Mouse (Mus musculus) c-Kit-positive CD71-positive TER-119-positive erythroid progenitor cells, embryonic 14.5 days (primary cell): ENCODE data around the gene Tmem170b.

Experiments used
- DNase-seq: peaks from one replicate; pipeline ENCODE4 v3.0.0-alpha.2; 2013; ENCODE audit warnings: low spot score

Tmem170b gene

DNA sequence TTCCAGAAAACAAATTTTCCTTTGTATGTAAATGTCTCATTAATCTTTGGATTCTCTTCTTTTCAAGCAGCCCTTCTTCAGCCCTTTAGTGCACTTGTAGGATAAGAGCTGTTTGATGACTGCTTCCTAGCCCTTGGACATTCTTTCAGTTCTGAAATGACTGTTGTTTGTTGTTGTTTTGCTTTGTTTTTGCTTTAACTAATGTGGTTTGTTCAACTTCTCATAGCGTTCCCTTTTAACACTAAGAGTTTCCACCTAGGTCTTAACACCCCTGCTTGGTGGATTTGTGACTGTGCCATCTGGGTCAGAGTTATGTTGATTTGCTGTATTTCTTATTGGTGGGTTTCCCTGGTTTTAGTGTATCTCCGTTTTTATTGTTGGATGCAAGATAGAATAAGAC lies 8.8 kb downstream of the Tmem170b start:
- DNase-seq: no peak

DNA sequence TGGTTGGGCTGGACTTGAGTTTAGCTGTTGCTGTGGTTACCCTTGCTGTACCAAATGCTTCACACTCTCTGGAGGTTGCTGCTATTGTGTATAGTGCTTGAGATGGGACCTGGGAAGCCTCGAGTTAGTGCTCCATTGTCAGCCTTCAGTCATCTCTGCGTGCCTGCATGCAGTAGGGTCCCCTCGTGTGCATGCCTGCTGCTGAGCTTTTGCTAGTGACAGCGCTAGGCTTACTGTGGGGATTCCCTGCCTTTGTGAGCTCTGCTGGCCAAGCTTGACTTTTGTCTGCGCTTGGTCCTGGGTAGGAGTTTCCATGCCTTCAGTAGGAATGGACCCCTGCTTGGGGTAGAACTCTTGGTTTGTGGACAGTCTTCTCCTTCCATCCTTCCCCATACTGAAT lies 9.3 kb downstream of the Tmem170b start:
- no peak for DNase-seq

DNA sequence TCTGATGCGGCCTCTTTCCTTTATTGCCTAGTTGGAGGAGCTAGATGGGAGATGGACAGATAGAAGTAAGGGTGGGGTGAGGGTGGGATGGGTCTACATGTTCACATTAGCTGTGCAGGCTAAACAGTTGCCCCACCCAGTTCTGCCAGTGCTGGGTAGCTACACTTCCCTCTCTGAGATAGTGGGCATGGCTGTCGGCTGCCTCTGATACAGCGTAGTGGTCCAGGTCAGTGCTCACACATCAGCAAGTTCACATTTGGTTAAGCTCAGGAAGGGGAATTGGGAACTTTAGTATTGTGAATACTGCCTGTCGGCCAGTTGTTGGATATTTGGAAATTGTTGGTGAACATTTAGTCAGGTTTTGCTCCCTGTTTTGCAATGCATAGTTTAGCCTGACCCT lies 13.8 kb downstream of the Tmem170b start:
- no peak for DNase-seq

DNA sequence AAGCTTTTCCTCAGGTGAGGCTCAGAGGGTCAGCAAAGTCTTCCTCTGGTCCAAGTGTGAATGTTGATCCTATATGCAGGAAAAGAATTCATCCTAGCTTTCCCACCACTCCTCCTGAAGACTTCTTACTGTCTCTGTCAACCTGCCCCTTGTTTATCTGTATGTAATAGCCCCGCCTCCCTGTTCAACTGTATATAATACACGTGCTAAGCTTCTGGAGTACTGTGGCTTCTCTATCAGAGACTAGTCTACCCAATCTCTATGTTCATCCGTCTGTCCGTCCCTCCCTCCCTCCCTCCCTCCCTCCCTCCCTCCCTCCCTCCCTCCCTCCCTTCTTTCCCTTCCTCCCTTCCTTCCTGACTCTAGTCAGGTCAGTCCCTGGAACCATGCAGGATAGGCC lies 14.4 kb downstream of the Tmem170b start:
- no peak for DNase-seq

DNA sequence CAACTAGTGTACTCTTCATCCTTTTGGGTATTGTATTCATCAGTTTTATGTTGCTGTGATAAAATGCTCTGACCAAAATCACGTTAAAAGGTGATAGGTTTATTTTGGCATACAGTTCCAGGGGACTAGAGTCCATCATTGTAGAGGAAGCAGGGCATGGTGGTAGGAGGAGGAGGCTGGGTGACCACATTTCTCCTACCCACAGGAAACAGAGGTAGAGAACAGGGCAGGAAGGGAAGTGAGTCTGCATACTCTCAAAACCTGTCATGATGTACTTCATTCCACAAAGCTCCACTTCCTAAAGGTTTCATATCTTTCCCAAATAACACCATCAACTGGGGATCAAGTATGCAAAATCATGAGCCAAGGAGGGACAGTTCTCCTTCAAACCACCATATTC lies 18.4 kb downstream of the Tmem170b start:
- no peak for DNase-seq

DNA sequence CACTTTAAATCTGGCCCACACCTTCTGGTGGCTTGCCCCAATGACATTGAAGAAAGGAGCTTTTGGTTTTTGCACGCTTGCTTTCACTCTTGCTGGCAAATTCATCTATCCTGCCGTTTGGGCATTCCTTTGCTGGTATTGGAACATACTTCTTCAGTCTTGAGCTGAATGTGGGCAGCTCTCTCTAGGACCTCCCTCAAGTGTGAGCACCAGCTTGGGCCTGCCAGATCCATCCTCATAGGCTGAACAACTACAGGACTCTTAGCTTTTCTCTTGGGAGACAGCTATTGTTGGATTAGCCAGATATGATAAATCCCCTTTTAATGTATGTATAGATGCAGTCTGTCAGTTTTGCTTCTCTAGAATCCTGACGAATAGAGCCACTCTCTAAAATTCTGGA lies 19.5 kb downstream of the Tmem170b start:
- DNase-seq: no peak

DNA sequence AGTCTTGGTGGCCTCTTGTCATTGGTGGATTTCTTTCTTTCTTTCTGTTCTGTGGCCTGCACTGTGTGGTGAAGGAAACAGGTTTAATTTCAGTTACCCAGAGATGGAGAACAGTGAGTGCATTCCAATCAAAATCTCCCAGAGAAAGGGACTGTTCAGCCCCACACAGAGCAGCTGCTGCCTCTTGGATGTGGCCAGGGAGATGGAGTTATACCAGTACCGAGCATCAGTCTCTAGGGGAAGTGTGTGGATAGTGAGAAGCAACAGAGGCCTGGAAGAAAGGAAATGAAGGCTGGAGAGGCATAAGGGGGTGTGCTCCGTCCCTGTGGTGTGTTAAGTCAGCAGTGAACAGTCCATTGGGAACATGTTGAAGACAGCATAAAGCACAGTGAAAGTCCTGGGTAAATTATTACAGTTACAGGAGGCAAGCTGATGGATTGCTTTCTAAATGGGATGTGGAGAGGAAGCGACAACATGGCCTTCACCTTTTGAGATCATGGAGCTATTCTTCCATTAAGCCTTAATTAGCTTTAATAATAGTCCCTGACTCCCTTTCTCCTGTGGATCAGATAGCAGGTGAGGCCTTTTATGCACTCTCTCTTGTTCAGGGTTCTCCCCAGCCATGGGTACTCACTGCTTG lies 21.7 kb downstream of the Tmem170b start:
- no peak for DNase-seq

DNA sequence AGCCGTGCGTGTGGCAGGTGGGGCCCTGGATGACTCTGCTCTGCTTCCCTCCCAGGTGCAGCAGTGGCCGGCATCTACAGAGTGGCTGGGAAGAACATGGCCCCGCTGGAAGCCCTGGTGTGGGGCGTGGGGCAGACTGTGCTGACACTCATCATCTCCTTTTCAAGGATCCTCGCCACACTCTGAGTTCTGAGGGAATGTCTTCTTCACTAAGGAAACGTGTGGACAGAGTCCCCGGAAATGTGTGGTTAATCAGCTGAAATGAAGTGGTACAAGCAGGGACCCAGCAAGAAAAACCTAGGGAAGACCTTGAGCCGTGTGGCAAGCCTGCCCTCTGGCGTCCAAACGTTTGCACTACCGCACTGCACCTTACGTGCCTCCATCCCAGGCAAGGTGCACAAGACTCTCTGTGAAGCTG lies 28.7 kb downstream of the Tmem170b start:
- DNase-seq: peak; percentile 46

DNA sequence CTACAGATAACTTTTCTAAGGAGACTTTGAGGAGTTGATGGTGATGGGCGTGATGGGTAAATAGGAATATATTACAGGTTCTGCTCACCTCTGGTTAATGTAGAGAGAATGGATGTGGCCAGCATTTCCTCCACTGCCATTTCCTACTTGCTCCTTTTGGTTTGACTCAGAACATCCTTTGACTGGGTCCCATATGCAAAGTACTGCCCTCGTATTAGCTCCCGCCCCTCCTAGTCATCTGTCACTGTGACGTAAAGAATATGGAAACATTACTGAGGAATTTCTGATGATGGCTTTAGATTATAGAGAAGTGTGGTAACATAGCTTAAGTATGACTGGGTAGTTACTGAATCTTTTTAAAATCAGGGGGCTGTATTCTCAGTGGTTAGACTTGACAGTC lies 32.4 kb downstream of the Tmem170b start:
- DNase-seq: no peak

DNA sequence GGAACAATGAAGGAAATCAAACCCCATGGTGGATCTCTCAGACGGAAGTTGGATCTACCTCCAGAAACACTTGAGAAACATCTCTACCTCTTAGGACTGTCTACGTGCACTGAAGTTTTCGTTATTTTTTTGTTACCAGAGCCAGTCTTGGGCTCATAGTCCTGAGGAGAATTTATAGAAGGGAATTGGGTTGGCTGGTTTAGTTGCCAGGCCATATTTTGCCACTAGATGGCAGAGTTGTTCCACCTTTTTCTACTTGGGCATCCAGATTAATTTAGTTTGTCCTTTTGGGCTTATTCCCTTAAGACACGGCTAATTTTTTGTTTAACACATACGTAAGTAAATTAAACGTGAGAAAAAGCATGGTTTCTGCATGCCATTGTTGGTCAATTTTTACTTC lies 37.1 kb downstream of the Tmem170b start:
- DNase-seq: peak; percentile 23

DNA sequence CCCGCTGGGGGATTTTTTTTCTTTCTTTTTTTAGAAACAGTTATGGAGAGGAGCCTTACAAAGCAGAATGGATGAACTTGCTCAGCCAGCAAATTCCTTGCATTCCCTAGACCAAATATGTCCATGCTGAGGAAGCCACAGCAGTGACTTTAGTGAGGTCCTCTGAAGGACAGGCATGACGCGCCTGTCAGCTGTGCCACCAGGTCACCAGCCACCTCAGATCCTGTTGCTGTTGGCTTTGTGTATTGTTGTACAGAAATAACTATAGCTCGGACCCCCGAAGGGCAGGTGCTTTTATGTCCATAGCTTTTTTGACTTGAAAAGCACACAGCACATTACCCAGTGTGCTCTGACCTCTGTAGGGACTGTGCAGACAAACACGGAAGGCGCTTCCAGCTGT lies 38.1 kb downstream of the Tmem170b start:
- no peak for DNase-seq

DNA sequence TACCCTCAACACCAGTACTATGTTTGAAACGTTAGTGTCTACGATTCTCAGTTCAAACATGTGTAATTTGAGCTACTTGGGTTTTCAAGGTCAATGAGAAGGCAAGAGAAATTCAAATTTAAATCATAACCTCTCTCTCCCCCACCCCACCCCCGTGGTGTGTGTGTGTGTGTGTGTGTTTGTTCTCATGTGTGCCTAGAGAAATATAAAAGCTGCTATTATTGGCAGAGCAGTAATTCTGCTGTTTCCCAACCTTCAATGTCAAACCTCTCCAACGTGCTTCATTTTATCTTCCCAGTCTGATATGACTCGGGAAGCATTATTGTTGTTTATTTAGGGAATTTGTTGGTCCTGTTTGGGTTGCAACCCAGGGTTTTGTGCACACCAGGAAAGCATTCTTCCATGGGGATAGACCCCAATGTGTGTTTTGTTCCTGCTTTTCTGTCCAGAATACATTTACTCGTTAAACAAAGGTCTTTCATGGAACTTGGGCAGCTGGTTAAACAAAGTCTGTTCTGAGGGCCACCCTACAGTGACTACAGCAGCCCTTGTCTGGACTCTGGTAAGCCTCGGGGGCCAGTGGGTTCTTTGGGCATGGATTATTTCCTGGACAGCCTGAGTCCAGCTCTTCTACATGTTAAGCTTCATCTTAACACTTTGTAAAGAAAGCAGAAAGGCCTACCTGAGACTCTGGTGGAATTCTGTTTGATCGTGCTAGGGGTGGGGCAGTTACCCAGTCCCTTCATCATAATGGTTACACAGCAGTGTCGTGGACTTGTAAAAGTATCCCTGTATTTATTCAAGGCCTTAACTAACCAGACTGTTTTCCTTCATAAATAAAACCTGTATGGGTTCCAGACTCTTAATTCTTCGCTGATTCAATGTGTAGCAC lies 39.1 kb downstream of the Tmem170b start:
- no peak for DNase-seq

DNA sequence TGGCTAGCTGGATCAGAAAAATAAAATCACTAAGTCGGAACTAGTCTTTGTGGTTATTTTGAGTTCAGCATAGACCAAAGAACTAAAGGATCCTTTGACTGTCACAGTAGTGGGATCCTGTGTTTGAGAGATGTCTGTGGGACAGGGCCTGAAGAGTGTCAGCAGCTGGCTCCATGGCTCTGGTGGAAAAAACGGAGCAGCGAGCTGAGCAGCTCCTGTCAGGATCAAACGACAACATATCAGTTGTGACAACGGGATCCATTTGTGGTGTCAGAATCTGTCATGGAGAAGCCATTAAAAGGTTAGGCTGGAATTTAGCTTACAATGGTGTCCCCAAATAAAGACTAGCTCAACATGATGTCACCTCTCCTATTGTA lies 39.8 kb downstream of the Tmem170b start:
- DNase-seq: no peak

DNA sequence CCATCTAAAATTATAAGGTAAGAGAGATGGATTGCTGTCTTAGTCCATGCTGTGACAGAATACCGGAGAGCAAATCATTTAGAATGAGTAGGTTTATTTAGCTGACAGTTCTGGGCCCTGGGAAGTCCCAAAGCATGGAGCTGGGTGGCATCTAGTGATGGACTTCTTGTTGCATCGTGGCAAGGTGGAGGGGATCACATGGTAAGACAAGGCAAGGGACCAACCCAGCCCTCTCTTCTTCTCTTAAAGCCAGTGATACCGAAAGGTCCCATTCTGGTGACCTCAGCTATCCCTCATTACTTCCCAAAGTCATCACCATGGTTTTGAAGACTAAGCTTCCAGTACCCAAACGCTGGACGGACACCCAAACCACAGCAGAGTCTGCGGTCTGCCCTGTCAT lies 42.3 kb downstream of the Tmem170b start:
- no peak for DNase-seq

DNA sequence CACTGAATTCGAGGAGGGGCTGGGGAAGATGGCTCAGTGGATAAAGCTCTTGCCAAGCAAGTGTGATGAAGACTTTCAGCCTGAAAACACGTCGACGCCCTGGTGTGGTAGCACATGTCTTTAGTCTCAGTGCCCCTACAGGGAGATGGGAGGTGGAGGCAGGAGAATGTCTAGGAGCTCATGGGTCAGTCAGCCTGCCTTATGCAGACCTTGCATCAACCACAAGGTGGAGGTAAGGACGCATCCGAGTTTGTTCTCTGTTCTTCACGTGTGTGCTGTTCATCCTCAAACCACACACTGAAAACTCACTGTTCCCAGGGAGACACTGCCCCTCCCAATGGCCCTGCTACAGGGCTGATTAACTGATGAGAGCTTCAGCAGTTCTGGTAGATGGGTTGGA lies 45.0 kb downstream of the Tmem170b start:
- DNase-seq: no peak

DNA sequence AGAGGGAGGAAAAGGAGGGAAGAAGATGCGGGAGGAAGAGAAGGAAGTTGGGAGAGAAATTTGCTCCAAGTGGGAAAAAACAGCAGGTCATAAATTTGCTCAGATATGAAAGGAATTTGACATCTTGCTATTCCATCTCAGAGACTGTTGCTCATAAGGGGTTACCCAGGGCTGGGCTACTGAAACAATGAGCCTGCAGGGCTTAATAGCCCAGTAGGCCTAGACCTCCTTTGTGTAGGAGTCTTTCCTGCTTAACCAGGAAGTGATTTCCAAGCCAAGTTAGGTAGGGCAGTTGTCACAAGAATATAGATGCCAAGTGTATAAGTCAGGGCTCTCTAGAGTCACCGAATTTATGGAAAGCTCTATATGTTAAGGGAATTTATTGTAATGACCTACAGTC lies 48.1 kb downstream of the Tmem170b start:
- no peak for DNase-seq

DNA sequence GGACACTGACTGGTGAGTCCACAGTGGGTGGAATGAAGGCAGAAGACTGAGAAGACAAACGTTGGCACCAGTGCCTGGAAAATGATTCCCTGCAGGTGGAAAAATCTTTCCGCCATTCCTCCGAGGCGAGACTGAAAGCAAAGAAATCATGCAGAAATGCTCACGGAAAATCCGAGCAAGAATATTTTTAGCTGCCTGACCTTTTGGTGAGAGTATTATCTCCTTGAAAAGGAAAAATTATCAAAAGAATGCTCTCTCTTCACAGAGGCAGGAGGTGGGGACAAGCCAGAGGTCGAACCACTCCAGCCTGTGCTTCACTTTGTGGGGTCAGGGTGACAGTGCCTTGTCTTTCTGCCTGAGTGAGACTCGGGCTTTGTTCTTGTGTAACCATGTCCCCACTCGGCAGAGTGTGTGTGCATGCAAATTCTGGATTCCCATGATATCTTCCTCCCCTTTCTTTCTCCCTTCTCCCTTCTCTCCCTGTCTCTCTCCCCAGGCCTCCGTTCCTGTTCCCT lies 49.9 kb downstream of the Tmem170b start:
- no peak for DNase-seq

DNA sequence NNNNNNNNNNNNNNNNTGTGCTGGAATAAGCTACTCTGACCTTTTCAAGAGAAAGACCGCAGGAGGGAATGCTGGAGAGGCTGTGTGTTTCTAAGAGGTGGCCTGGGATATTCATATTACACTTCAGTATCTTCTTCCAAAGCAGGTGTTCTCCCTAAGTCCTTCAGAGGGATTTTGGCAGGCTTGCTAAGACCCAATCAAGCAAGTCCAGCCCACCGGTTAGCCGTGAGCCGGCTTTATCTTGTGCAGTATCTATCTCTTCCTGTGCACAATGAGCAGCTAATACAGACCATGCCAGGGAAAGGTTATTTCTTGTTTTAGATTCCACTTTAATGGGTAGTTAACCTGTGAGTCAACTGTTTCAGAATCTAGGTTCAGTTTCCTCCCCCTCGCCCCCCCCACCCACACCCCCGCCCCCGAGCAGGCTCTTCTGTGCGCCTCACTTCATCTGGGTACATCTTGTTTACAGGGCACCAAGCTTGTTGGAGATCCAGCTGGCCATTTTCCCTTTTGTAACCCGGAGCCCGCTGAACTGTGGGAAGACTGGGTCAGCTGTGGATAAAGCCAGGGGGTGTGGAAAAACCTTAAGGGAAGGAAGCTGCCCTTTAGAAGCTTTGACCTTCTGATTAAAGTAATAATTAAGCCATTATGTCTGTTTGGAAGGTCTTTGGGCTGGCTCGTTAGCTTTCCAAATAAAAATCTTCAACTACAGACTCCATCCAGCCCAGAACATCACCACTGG lies 54.5 kb downstream of the Tmem170b start:
- no peak for DNase-seq

DNA sequence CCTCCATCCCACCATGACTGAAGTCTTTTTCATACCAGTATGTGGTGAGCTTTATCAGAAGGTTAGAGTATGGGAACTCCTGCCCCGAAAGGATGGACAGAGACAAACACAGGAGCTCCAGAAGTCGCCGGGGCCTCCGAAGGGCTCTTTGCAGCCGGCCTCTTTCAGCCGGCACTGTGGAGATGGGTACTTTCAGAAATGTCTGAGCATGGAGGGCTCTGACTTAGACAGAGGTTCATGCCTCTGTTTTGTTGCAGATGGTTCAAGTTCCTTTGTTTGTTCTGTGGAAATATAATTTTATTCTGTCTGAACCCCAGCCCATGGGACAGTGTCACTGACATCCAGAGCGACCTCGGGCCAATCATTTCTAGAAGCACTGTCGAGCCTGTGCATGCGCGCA lies 55.4 kb downstream of the Tmem170b start:
- DNase-seq: no peak

DNA sequence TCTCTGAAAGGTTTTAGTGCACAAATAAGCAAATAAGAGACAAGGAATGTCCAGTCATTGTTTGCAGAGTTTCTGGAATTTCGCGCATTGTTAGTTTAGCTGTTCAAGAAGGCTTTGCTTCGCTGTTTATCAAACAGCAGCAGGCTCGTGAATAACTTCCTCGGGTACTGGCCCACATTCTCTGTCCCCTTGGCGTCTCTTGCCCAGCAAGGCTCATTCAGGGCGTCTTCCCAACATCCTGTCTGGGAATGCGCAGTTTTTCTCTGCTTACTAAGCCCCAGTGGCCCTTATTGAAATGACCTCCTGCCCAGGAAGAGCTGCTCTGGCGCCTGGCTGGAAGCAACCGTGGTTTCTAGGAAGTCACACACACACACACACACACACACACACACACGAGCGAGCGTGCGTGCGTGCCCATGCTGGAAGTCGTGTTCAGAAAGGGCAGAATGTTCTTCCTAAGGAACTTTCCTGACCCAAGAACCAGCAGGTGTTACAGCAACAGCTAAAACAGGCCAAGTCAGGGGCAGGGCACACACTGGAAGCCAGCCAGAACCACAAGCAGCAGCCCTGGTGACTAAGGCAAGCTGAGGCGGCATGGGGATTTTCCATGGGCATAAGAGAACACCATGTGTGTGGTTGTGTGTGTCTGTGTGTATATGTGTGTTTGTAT lies 56.8 kb downstream of the Tmem170b start:
- DNase-seq: no peak

DNA sequence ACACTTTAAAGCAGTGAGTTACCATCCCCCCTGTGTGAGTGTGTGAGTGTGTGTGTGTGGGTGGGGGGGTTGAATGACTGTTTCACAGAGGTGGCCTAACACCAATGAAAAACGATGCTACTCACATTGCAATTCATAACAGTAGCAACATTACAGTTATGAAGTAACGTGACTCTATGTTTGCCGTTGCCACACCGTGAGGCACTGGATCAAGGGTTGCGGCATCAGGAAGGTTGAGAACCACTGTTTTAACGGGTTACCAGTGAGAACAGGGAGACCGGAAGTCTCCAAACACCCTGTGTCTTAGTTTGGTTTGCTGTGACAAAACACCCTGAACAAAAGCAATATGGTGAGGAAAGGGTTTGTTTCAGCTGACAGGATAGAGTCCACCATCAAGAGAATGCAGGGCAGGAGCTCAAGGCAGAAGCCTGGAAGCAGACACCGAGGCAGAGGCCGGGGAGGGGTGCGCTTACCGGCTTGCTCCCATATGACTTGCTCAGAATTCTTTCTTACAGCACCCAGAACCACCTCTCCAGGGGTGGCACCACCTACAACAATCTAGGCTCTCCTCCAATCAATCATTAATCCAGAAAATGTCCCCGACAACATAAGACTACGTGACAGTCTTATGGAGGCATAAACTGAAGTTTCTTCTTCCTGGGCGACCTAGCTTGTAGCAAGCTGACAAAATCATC lies 57.9 kb downstream of the Tmem170b start:
- DNase-seq: no peak

DNA sequence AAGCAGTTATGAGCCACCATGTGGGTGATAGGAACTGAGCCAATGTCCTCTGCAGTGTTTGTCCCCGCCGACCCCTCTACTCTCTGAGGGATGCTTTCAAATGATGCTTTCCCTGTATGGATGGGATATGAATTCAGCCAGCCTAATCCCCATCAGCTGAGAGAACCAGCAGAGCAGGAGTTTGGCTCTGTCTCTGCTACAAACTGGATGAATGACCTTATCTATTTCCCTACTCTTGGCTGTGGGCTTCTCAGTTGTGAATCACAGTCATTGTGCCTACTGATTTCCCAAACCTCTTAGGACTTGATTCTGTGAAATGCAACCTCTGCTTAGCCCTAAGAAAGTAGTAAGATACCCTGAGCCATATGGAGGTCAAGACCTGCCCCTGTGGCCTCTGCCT lies 64.2 kb downstream of the Tmem170b start:
- DNase-seq: no peak
